Mouse (Mus musculus) neural tube, embryonic 14.5 days (tissue): Measurements from ENCODE around the gene Mtrf1. TPM values are rescaled to one million over a fixed set of nuclear protein-coding genes. Genes with fewer than 3 reads are reported as not detected.
"Not testable (repeated sequence)": the region's sequence is repeated elsewhere in the genome, so short reads cannot be mapped to it uniquely, and the experiment has no call there.

ENCODE experiments used
- ATAC-seq: fragments of 200-750 bp; cut with Nextera tagmentation; 2 replicates; pipeline ENCODE4 v1.8.0; 2017; ENCODE audit warnings: low read depth, mild to moderate bottlenecking, moderate TSS enrichment, moderate library complexity
- H3K27ac ChIP-seq: fragments of 300-500 bp; sonication (generic); 2 replicates; pipeline ENCODE4 v1.5.1; 2014; ENCODE audit warnings: low read depth, mild to moderate bottlenecking, control low read depth, low read length, moderate library complexity, mixed read lengths
- H3K27me3 ChIP-seq: fragments of 300-500 bp; sonication (generic); 2 replicates; pipeline ENCODE4 v1.6.1; 2014; ENCODE audit warnings: low read length; ENCODE audit not compliant: control insufficient read depth, insufficient read depth
- H3K36me3 ChIP-seq: fragments of 300-500 bp; sonication (generic); 2 replicates; pipeline ENCODE4 v1.6.1; 2014; ENCODE audit warnings: low read length, mixed read lengths; ENCODE audit not compliant: control insufficient read depth, insufficient read depth
- H3K4me1 ChIP-seq: fragments of 300-500 bp; sonication (generic); 2 replicates; pipeline ENCODE4 v1.6.1; 2014; ENCODE audit warnings: low read length; ENCODE audit not compliant: control insufficient read depth, insufficient read depth
- H3K4me2 ChIP-seq: fragments of 300-500 bp; sonication (generic); 2 replicates; pipeline ENCODE4 v1.6.1; 2014; ENCODE audit warnings: mild to moderate bottlenecking, low read depth, low read length, control low read depth
- H3K4me3 ChIP-seq: fragments of 300-500 bp; sonication (generic); 2 replicates; pipeline ENCODE4 v1.5.1; 2014; ENCODE audit warnings: low read depth, low read length, control low read depth, mixed read lengths
- H3K9ac ChIP-seq: fragments of 300-500 bp; sonication (generic); replicated peaks from 2 replicates; pipeline ENCODE4 v1.6.1; 2014; ENCODE audit warnings: low read depth, mild to moderate bottlenecking, control low read depth, low read length, mixed read lengths
- H3K9me3 ChIP-seq: fragments of 300-500 bp; sonication (generic); 2 replicates; pipeline ENCODE4 v1.6.1; 2016; ENCODE audit warnings: low read length; ENCODE audit not compliant: control insufficient read depth
- WGBS: fragments of 180-500 bp; shearing (Covaris S2); extraction: QIAGEN DNeasy Blood & Tissue Kit; methylation state at CpG from one replicate; pipeline ENCODE4 v1.1.7; 2014; 5-methylcytosine and 5-hydroxymethylcytosine counted together
- polyA plus RNA-seq: library from polyadenylated mRNA; unstranded; fragments of >200 nt; fragmentation: Nextera tagmentation; extraction: Ambion mirVana; gene quantifications from 2 replicates; pipeline ENCODE4 v1.2.1, GENCODE M21; 2014

The Mtrf1 gene
- polyA plus RNA-seq, 1 experiment from 2014 or later: 12.9 TPM

GRCm38 (mm10) chr14:79434068-79434467, 36.5 kb downstream of the Mtrf1 start:
- no peak overlapping the region for H3K4me3 ChIP-seq
- H3K4me1 ChIP-seq: no peaks in the 10 kb centered on the region
- WGBS: 88% methylated on average over 1 of the region's 1 CpGs
- no peaks in the 10 kb centered on the region for H3K9me3 ChIP-seq
- no peaks in the 10 kb centered on the region for H3K27me3 ChIP-seq
- H3K27ac ChIP-seq: no peak overlapping the region
- no peak for ATAC-seq
- H3K9ac ChIP-seq: no peak overlapping the region
- H3K36me3 ChIP-seq: no peaks in the 10 kb centered on the region
- no peak overlapping the region for H3K4me2 ChIP-seq

- WGBS: 89% methylated on average over 2 of the region's 2 CpGs
- H3K27ac ChIP-seq: no peak overlapping the region
- ATAC-seq: no peak
These were observed 43.1 kb downstream of the Mtrf1 start for GRCm38 (mm10) chr14:79440655-79441054.

GRCm38 (mm10) chr14:79441441-79441840, 43.9 kb downstream of the Mtrf1 start:
- Histone ChIP-seq H3K4me1 (peaks cover 11% of the 10 kb centered on the region; the same call in 1 of the 2 replicates), H3K9me3 (no peaks in the 10 kb centered on the region), H3K36me3 (no peaks in the 10 kb centered on the region), H3K27me3 (no peaks in the 10 kb centered on the region), H3K9ac (no peak overlapping the region), H3K4me2 (no peak overlapping the region), H3K4me3 (no peak overlapping the region), H3K27ac (no peak overlapping the region)
- no peak for ATAC-seq
- WGBS: 89% methylated on average over 5 of the region's 5 CpGs

More at GRCm38 (mm10) chr14:79440655-79441054, 43.1 kb downstream of the Mtrf1 start:
- peaks cover 11% of the 10 kb centered on the region; the same call in 1 of the 2 replicates for H3K4me1 ChIP-seq
- no peak overlapping the region for H3K9ac ChIP-seq
- H3K4me2 ChIP-seq: no peak overlapping the region
- no peak overlapping the region for H3K4me3 ChIP-seq
- no peaks in the 10 kb centered on the region for H3K36me3 ChIP-seq
- H3K9me3 ChIP-seq: no peaks in the 10 kb centered on the region
- no peaks in the 10 kb centered on the region for H3K27me3 ChIP-seq

- peaks cover 11% of the 10 kb centered on the region; the same call in 1 of the 2 replicates for H3K4me1 ChIP-seq
- no peak overlapping the region for H3K9ac ChIP-seq
- H3K36me3 ChIP-seq: no peaks in the 10 kb centered on the region
- H3K27me3 ChIP-seq: no peaks in the 10 kb centered on the region
- H3K4me2 ChIP-seq: peak overlapping the region; percentile 48
- H3K4me3 ChIP-seq: no peak overlapping the region
- 62% methylated on average over 9 of the region's 9 CpGs for WGBS
- H3K9me3 ChIP-seq: no peaks in the 10 kb centered on the region
- peak; percentile 29; the same call in 1 of the 2 replicates for ATAC-seq
- no peak overlapping the region for H3K27ac ChIP-seq
These were observed 47.0 kb downstream of the Mtrf1 start for GRCm38 (mm10) chr14:79444601-79445000.

- 16% methylated on average over 16 of the region's 16 CpGs for WGBS
- Histone ChIP-seq H3K9ac (no peak overlapping the region), H3K4me1 (peaks cover 11% of the 10 kb centered on the region; the same call in 1 of the 2 replicates), H3K27me3 (no peaks in the 10 kb centered on the region), H3K27ac (peak overlapping the region; percentile 52), H3K9me3 (no peaks in the 10 kb centered on the region), H3K4me3 (peak overlapping the region; percentile 15; the same call in 1 of the 2 replicates), H3K36me3 (no peaks in the 10 kb centered on the region), H3K4me2 (peak overlapping the region; percentile 48)
- ATAC-seq: peak; percentile 81
These were observed 47.6 kb downstream of the Mtrf1 start for GRCm38 (mm10) chr14:79445055-79445620.

- not testable (repeated sequence) for H3K27me3 ChIP-seq, H3K27ac ChIP-seq, H3K36me3 ChIP-seq, H3K4me1 ChIP-seq, H3K9me3 ChIP-seq
- peak within 1 kb of the TSS; percentile 60 for H3K4me2 ChIP-seq
- H3K4me3 ChIP-seq: peak within 1 kb of the TSS; percentile 49
- WGBS: 13% methylated on average over 35 of the region's 89 CpGs
- H3K9ac ChIP-seq: 0 out of 2 replicates have a peak within 1 kb of the TSS, but pooled peaks have one; percentile 39
- peak; percentile 89 for ATAC-seq
These were observed 54.4 kb downstream of the Mtrf1 start, which contains the start of gene Kbtbd6 for GRCm38 (mm10) chr14:79451681-79452590. Kbtbd6 (plus strand) TSS chr14:79451835.

- H3K9me3 ChIP-seq, H3K27me3 ChIP-seq, H3K36me3 ChIP-seq, H3K4me3 ChIP-seq, H3K4me1 ChIP-seq, H3K9ac ChIP-seq, H3K4me2 ChIP-seq, H3K27ac ChIP-seq: not testable (repeated sequence)
- ATAC-seq: peak; percentile 22; the same call in 1 of the 2 replicates
- 94% methylated on average over 6 of the region's 10 CpGs for WGBS
These were observed 55.0 kb downstream of the Mtrf1 start for GRCm38 (mm10) chr14:79452591-79452934.

GRCm38 (mm10) chr14:79460401-79460800, 62.8 kb downstream of the Mtrf1 start:
- Histone ChIP-seq H3K4me1 (no peaks in the 10 kb centered on the region), H3K4me3 (no peak overlapping the region), H3K9ac (no peak overlapping the region), H3K27me3 (no peaks in the 10 kb centered on the region), H3K4me2 (no peak overlapping the region), H3K27ac (no peak overlapping the region), H3K36me3 (peaks cover 29% of the 10 kb centered on the region), H3K9me3 (no peaks in the 10 kb centered on the region)
- no peak for ATAC-seq
- WGBS: 91% methylated on average over 1 of the region's 1 CpGs

- Histone ChIP-seq H3K4me2 (no peak overlapping the region), H3K9ac (no peak overlapping the region), H3K4me1 (no peaks in the 10 kb centered on the region), H3K27me3 (no peaks in the 10 kb centered on the region), H3K9me3 (no peaks in the 10 kb centered on the region), H3K4me3 (no peak overlapping the region), H3K36me3 (peaks cover 35% of the 10 kb centered on the region), H3K27ac (no peak overlapping the region)
- WGBS: 96% methylated on average over 4 of the region's 4 CpGs
- ATAC-seq: no peak
These were observed 63.4 kb downstream of the Mtrf1 start for GRCm38 (mm10) chr14:79460988-79461387.
